Mouse (Mus musculus): ENCODE measurements around the gene Tcta.

DNA sequence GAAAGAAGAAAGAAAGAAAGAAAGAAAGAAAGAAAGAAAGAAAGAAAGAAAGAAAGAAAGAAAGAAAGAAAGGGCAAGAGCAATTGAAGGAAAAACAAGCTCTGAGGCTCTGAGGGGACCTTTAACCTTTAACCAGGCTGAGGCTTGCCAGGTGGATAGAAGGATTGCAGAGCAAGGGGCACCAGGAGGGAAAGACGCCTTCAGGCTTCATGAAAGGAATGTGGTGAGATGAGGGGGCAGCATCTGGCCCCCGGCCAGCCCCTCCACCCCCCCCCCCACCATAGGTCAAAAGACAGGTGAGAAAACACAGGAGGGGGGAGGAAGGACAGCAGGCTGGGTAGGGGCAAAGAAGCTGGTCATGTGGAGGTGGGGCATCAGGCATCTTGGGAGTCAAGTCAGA is 34.0 kb downstream of the Tcta start:
- TF ChIP-seq EP300 (IDR thresholded peaks at IDR 0.05) (no peak), CTCF (IDR thresholded peaks at IDR 0.05) (no peak)
